Mouse (Mus musculus) heart, embryonic 12.5 days (tissue): ENCODE measurements around the gene Gna12. TPM values are rescaled to one million over a fixed set of nuclear protein-coding genes. Genes with fewer than 3 reads are reported as not detected.

ENCODE experiments used
- ATAC-seq: fragments of 200-750 bp; cut with Nextera tagmentation; 2 replicates; pipeline ENCODE4 v1.8.0; 2017; ENCODE audit warnings: moderate TSS enrichment, moderate library complexity; ENCODE audit not compliant: insufficient number of reproducible peaks, low FRiP score
- H3K27ac ChIP-seq: fragments of 300-500 bp; sonication (generic); 2 replicates; pipeline ENCODE4 v1.5.1; 2016; ENCODE audit warnings: mild to moderate bottlenecking, moderate library complexity; ENCODE audit not compliant: poor library complexity, severe bottlenecking
- H3K27me3 ChIP-seq: fragments of 300-500 bp; sonication (generic); replicated peaks from 2 replicates; pipeline ENCODE4 v1.6.1; 2016; ENCODE audit warnings: mild to moderate bottlenecking, moderate library complexity
- H3K36me3 ChIP-seq: fragments of 300-500 bp; sonication (generic); 2 replicates; pipeline ENCODE4 v1.6.1; 2016; ENCODE audit warnings: mild to moderate bottlenecking, moderate library complexity
- H3K4me1 ChIP-seq: fragments of 300-500 bp; sonication (generic); replicated peaks from 2 replicates; pipeline ENCODE4 v1.6.1; 2016; ENCODE audit warnings: mild to moderate bottlenecking
- H3K4me2 ChIP-seq: fragments of 300-500 bp; sonication (generic); 2 replicates; pipeline ENCODE4 v1.6.1; 2016; ENCODE audit warnings: mild to moderate bottlenecking, moderate library complexity
- H3K4me3 ChIP-seq: fragments of 300-500 bp; sonication (generic); 2 replicates; pipeline ENCODE4 v1.5.1; 2016; ENCODE audit warnings: mild to moderate bottlenecking
- H3K9ac ChIP-seq: fragments of 300-500 bp; sonication (generic); 2 replicates; pipeline ENCODE4 v1.6.1; 2016; ENCODE audit warnings: mild to moderate bottlenecking, moderate library complexity
- H3K9me3 ChIP-seq: fragments of 300-500 bp; sonication (generic); replicated peaks from 2 replicates; pipeline ENCODE4 v1.6.1; 2016; ENCODE audit warnings: mild to moderate bottlenecking, moderate library complexity
- WGBS: fragments of 180-500 bp; shearing (Covaris S2); methylation state at CpG from one replicate; pipeline ENCODE4 v1.1.7; 2016; 5-methylcytosine and 5-hydroxymethylcytosine counted together
- polyA plus RNA-seq: library from polyadenylated mRNA; unstranded; fragments of >200 nt; fragmentation: Nextera tagmentation; extraction: Ambion mirVana; gene quantifications from 2 replicates; pipeline ENCODE4 v1.2.1, GENCODE M21; 2016

Gna12 gene
- polyA plus RNA-seq, 1 experiment from 2014 or later = 48.5 TPM

DNA sequence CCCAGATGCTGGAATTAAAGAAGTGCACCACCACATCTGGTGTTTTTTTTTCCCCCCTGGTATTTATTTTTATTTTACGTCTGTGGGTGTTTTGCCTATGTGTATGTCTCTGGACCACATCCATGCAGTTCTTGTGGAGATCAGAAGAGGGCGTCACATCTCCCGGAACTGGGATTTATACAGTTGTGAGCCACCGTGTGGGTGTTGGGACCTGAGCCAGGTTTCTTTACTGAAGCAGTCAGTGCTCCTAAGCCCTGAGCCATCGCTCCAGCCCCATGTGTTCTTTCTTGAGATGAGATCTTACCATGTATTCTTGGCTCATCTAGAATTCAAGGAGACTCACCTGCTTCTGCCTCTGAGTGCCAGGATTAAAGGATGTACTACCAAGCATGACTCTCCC, 119.2 kb downstream of the Gna12 start:
- no peak overlapping the region for H3K9ac ChIP-seq
- H3K36me3 ChIP-seq = peaks cover 80% of the 10 kb centered on the region
- H3K4me1 ChIP-seq = peaks cover 1% of the 10 kb centered on the region
- H3K4me2 ChIP-seq = no peak overlapping the region
- H3K27me3 ChIP-seq = no peaks in the 10 kb centered on the region
- no peaks in the 10 kb centered on the region for H3K9me3 ChIP-seq
- no peak for ATAC-seq
- no peak overlapping the region for H3K4me3 ChIP-seq
- 83% methylated on average over 5 of the region's 5 CpGs for WGBS
- H3K27ac ChIP-seq = no peak overlapping the region

DNA sequence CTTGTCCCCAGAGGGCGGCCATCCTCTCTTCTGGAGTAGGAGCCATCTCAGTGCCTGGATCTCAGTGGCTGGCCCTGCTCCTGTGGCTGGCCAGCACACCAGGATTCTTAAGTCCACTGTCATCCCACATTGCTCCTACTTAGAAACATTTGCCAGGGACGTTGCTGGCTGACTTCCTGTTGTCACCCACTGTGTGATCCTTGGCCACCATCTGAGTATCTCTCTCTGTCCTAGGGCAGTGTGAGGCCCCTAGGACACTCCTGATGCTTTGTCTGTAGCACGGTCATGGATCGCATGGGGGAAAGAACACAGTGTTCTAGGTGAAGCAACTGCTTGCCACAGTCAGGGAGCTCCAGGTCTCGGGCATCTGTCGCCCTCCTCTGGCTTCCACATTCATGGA, 119.9 kb downstream of the Gna12 start:
- Histone ChIP-seq H3K27me3 (no peaks in the 10 kb centered on the region), H3K27ac (no peak overlapping the region), H3K4me3 (no peak overlapping the region), H3K9ac (no peak overlapping the region), H3K4me2 (no peak overlapping the region), H3K36me3 (peaks cover 73% of the 10 kb centered on the region), H3K4me1 (peaks cover 8% of the 10 kb centered on the region), H3K9me3 (no peaks in the 10 kb centered on the region)
- 87% methylated on average over 6 of the region's 6 CpGs for WGBS
- ATAC-seq = no peak

Other genes with a start within 250 kb of the Gna12 start
- gene Lfng, start 223.1 kb downstream of the Gna12 start, polyA plus RNA-seq = 2.9 and 4.3 TPM in 2 replicates
- gene Ttyh3, start 181.4 kb downstream of the Gna12 start, polyA plus RNA-seq = 36.3 and 38.0 TPM in 2 replicates
- gene Iqce, start 128.1 kb downstream of the Gna12 start, polyA plus RNA-seq = 12.4 and 15.7 TPM in 2 replicates
- gene Brat1, start 125.4 kb downstream of the Gna12 start, polyA plus RNA-seq = 14.6 and 15.5 TPM in 2 replicates
- gene Amz1, start 106.3 kb downstream of the Gna12 start, polyA plus RNA-seq = 0.40 and 0.59 TPM in 2 replicates
- 0.18 and 0.21 TPM in 2 replicates for gene Card11, start 170.2 kb upstream of the Gna12 start, polyA plus RNA-seq